Mouse (Mus musculus): ENCODE results near the gene Prss50. TPM values are rescaled to one million over a fixed set of nuclear protein-coding genes. Genes with fewer than 3 reads are reported as not detected.

Gene Prss50
- total RNA-seq, 2 experiments from 2014 or later, result 0.71 TPM; not detected in 1

DNA sequence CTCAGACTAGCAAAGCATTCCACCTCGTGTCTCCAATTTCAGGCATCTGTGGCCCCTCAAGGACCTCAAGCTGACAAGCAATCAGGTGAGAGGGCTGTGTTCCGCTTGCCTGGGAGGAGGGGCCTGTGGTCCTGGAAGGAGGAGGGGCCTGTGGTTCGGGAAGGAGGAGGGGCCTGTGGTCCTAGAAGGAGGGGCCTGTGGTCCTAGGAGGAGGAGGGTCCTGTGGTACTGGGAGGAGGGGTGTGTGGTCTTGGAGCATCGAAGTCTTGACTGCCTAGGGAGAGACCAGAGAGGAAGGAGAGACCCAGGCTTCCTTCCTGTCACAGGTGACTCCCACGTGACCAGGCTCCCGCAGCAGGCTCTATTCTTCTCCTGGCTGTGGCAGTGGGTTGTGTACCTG, 38.8 kb downstream of the Prss50 start:
- intact Hi-C loops (cut with DNase I), result no loop called here
- DNase-seq (ENCODE audit: low spot score in 2 of 2), result no peak

DNA sequence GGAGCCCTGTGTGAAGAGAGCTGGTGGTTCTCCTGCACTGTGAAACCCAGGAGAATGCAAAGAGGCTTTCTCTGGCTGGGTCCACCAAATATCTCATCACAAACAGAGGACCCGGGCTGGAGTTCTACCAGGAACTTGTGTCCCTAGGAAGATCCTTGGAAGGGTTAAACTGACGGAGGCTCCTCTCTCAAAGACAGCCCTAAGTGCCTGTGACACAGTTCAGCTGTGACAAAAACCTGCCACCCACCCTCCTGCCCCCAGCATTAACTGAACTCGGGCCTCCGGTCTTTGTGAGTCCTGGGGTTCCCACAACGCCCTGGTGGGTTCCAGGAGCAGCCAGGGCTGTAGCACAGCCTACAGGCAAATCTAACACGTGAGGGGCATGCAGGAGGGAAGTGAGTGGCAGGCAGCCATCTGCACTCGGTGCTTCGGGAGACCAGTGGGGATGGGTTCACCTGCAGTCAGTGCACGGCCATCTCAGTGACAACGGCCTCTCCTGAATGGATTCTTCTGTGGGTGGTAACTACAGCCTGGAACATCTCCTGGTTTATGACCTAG, 41.8 kb downstream of the Prss50 start:
- intact Hi-C loops (cut with DNase I), result no loop called here
- DNase-seq (ENCODE audit: low spot score in 2 of 2), result no peak

DNA sequence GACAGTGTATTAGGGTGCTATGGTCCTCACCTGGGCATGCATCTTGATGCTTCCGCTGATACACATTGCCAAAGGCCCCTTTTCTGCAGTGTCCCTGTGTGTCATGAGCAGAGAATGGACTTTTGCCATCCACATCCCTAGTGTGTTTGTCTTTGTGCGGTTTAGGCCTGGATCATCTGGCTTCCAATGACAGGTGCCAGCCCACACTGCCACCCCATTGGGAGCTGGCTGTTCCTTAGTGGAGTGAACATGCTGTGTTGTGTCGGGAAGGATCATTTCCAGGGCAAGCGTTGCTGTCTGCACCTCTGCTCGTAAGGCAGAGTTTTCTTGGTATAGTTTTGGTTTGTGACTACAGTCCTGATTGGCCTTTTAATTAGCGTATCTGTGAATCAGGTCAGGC, 43.4 kb downstream of the Prss50 start:
- no peak for DNase-seq (ENCODE audit: low spot score in 2 of 2)
- intact Hi-C loops (cut with DNase I), result no loop called here

DNA sequence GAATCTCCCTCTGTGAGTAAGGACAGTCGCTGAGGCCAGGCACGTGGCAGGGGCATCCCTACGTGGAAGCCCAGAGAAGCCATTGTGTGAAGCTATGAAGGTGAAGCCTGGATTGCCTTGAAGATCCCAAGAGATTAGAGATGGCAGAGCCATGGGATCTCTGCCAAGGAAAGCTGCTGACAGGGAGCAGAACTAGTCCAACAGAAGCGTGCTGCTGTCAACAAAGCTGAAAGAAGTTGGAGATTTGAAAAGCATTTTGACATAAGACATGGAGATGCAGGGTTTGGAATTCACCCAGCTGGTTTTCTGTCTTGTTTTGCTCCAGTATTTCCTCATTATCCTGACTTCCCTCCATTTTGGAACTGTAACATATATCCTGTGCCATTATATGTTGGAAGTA, 44.5 kb downstream of the Prss50 start:
- DNase-seq (ENCODE audit: low spot score in 2 of 2), result no peak
- intact Hi-C loops (cut with DNase I), result no loop called here

DNA sequence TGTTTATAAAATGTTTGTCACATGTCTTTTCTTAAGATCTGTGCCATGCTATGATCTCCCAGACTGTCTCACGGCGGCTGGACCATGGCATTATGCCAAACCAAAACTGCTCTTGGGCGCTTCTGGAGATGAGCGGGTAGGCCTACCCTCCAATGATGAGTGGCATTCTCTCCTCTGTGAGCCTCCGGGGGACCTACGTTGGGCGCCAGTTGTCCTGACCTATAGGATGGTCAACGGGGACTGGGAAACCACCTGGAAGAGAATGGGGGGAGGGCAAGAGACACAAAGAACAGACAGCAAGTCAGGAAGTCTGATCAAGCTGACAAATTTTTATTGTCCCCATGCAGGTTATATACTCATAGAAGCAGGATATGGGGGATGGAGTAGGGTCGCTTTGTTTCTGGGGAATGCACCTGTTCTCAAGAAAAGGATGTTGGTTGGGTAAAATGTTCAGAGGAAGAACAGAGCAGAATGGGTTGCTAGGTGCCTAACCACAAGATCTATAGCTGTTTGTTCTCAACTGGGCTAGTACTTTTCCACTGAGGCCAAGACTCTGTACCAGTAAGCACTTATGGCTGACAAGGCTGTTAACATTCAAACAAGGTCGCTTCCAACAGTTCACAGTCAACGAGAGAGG, 49.6 kb downstream of the Prss50 start:
- intact Hi-C loops (cut with DNase I), result no loop called here
- no peak for DNase-seq (ENCODE audit: low spot score in 2 of 2)

DNA sequence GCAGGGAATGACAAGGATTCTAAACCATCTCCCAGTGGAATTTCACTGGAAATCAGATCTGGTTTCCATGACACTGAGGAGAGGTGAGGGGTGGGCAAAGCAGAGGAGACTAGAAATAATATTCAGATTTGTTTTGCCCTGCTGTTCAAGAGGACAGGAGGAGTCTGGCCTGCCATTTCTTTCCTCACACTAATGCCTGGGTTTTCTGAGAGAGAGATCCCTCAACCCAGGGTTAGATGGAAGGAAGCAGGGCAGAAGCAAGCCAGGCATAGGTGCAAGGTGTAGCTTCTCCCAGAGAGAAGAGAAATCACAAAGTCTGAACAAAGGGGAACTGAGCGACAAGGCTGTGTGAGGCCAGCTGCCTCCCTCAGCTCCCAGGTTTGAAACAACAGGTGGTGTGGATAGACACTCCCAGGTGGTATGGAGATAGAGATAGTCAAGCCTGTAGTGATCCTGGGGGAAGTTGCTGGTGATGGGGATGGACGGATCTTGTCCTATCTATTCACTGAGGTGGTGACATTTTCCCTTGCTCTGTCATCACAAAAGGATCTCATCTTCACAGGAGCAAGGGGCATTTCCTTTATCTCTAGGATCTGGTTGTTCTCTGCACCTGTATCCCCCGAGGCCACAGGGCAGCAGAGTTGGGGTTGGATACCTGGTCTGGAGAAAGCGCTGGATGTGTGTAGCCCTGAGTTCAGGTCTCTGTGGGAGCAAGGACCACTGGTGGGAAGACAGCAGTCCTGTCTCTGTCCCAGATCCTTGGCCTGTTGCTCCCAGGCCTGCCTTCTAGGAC, 50.3 kb downstream of the Prss50 start:
- intact Hi-C loops (cut with DNase I), result no loop called here
- no peak for DNase-seq (ENCODE audit: low spot score in 2 of 2)

DNA sequence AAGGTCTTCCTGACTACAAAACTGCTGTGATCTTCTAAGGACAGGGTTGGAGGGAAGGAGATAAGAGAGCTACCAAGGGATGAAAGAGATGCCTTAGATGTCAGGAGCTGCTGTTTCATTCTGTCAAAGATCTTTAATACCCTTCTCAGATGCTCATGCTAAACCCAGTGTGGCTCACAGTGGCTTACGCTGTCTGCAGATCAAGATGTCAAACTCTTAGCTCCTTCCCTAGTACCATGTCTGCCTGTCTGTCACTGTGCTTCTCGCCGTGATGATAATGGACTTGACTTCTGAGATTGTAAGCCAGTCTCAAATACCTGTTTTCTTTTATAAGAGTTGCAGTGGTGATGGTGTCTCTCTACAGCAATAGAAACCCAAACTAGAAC, 50.9 kb downstream of the Prss50 start:
- intact Hi-C loops (cut with DNase I), result no loop called here
- DNase-seq (ENCODE audit: low spot score in 2 of 2), result no peak

DNA sequence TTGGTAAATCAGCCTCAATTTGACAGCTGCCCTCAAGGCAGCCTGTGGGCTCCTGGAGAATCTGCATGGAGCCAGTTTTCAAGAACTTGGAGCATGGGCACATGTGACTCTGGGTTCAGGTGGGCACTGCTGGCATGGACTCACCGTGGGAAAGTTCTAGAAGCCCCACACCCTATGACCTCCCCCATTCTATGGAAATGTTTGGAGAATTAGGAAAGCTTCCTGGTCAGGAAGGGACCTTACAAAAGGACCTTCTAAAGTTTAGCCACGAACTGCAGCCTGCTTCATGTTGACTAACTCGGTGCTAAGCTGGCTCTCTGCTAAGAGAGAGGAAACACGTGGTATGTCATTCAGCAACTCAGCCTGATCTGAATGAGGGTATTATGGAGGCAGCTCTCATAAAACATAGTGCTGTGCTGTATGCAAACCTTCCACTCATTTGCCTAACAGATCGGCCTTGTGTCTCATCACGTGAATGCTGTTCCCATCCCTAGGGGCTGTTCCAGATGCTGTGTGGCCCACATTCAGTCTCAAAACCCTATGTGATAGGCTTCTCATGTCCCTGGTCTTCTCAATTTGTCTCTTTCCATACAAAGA, 51.7 kb downstream of the Prss50 start:
- intact Hi-C loops (cut with DNase I), result no loop called here
- DNase-seq (ENCODE audit: low spot score in 2 of 2), result peak in 1 of 2 experiments; percentile 28

Other genes with a start within 250 kb of the Prss50 start
- 1 to 10 TPM; 1.3 TPM for gene Nradd, start 233.5 kb upstream of the Prss50 start, total RNA-seq (2021)
- gene Nbeal2, start 203.8 kb upstream of the Prss50 start, total RNA-seq (2021), result 10 to 100 TPM in 1 of 2 experiments, 1 to 10 TPM in 1; 9.3 to 14.4 TPM
- 10 to 100 TPM; 47.2 to 55.7 TPM for gene Ccdc12, start 201.5 kb upstream of the Prss50 start, total RNA-seq (2021)
- gene Myl3, start 116.1 kb upstream of the Prss50 start, total RNA-seq (2021), result not detected
- 1 to 10 TPM; 5.5 to 5.9 TPM for gene Pth1r, start 110.8 kb upstream of the Prss50 start, total RNA-seq (2021)
- gene Prss42, start 59.8 kb upstream of the Prss50 start, total RNA-seq (2021), result not detected
- gene Prss44, start 44.0 kb upstream of the Prss50 start, total RNA-seq (2021), result not detected
- gene Prss43, start 31.3 kb upstream of the Prss50 start, total RNA-seq (2021), result under 1 TPM in 1 of 2 experiments, not detected in 1; 0.14 TPM
- under 1 TPM; 0.27 to 0.39 TPM for gene Prss45, start 23.4 kb upstream of the Prss50 start, total RNA-seq (2021)
- not detected for gene Prss46, start 13.5 kb upstream of the Prss50 start, total RNA-seq (2021)
- 1 to 10 TPM; 8.2 to 10.0 TPM for gene Als2cl, start 21.9 kb downstream of the Prss50 start, total RNA-seq (2021)
- gene Tmie, start 22.1 kb downstream of the Prss50 start, total RNA-seq (2021), result 1 to 10 TPM; 2.7 to 4.1 TPM
- gene Fam240a, start 58.9 kb downstream of the Prss50 start, total RNA-seq (2021), result not detected
- gene Tdgf1, start 88.2 kb downstream of the Prss50 start, total RNA-seq (2021), result under 1 TPM in 1 of 2 experiments, not detected in 1; 0.43 TPM
- 1 to 10 TPM in 1 of 2 experiments, under 1 TPM in 1; 0.73 to 2.1 TPM for gene Lrrc2, start 93.6 kb downstream of the Prss50 start, total RNA-seq (2021)
- under 1 TPM; 0.18 to 0.46 TPM for gene Rtp3, start 132.6 kb downstream of the Prss50 start, total RNA-seq (2021)
- not detected for gene Ltf, start 161.3 kb downstream of the Prss50 start, total RNA-seq (2021)
- gene Ccrl2, start 199.6 kb downstream of the Prss50 start, total RNA-seq (2021), result 1 to 10 TPM; 1.0 to 1.1 TPM

All from left cerebral cortex, postnatal 25 days (tissue).